In genomic region chr14:47533365-47534175, GRCm38 (mm10) we compare ENCODE assay signal across 7 mouse cellular contexts. TPM values are rescaled to one million over a fixed set of nuclear protein-coding genes. Genes with fewer than 3 reads are reported as not detected.
A peak's percentile ranks its signal among the peaks of the same experiment; 100 is the strongest.
DNase-seq lines count a peak whose midpoint lies in the region; TF ChIP-seq lines count a peak whose summit lies in the region.

No protein-coding gene starts in this region.

- H3K9ac ChIP-seq in MEL (ENCODE audit: control insufficient read depth, low read depth, low read length, poor library complexity, severe bottlenecking), result no peak overlapping the region

- H3K27ac ChIP-seq in MEL (ENCODE audit: control insufficient read depth, low read depth, low read length), result peak overlapping the region; percentile 2; the same call in 1 of the 2 replicates
- H3K27ac ChIP-seq in bone marrow, adult 2 months (ENCODE audit: control insufficient read depth, insufficient read depth, low read depth, low read length, poor library complexity), result peak overlapping the region; percentile 65
- peak overlapping the region; percentile 37; the same call in 1 of the 2 replicates for H3K27ac ChIP-seq in forebrain, embryonic 10.5 days

- H3K27me3 ChIP-seq in MEL (ENCODE audit: control insufficient read depth in 1 of 2, insufficient read depth in 2 of 2, low read length in 2 of 2), result no peaks in the 10 kb centered on the region
- H3K27me3 ChIP-seq in forebrain, embryonic 10.5 days (ENCODE audit: poor library complexity, severe bottlenecking), result no peaks in the 10 kb centered on the region

- no peaks in the 10 kb centered on the region for H3K79me2 ChIP-seq in MEL (ENCODE audit: control insufficient read depth, insufficient read depth, low read length, poor library complexity)

- H3K9me3 ChIP-seq in MEL (replicated peaks; ENCODE audit: insufficient read depth, low read length), result no peaks in the 10 kb centered on the region
- H3K9me3 ChIP-seq in forebrain, embryonic 10.5 days, result no peaks in the 10 kb centered on the region

- peak in 2 of 3 experiments; percentile 29 to 62; a peak in 4 of 6 replicates for TF ChIP-seq CTCF in MEL (IDR thresholded peaks at IDR 0.05 in 2 of 3, conservative IDR thresholded peaks at IDR 0.05 in 1 of 3; ENCODE audit: control insufficient read depth in 1 of 3, insufficient read depth in 1 of 3, low read depth in 2 of 3, low read length in 3 of 3, poor library complexity in 1 of 3, severe bottlenecking in 1 of 3)
- TF ChIP-seq CTCF in bone marrow, adult 2 months (IDR thresholded peaks at IDR 0.05; ENCODE audit: control insufficient read depth, insufficient read depth, low read length), result no peak

- peak; percentile 38 to 48; a peak in 2 of 4 replicates for TF ChIP-seq EP300 in MEL (IDR thresholded peaks at IDR 0.05; ENCODE audit: low read depth in 1 of 2, low read length in 2 of 2)

- intact Hi-C loops in heart, postnatal 14 days (cut with DNase I), result loop anchor here (2.0 to 5.0 kb wide), 2 partner anchors 61 to 196 kb away; no protein-coding TSS in a partner anchor

- DNase-seq in MEL (ENCODE audit: low read depth, low spot score), result peak; percentile 88
- peak; percentile 55 for DNase-seq in forebrain, embryonic 10.5 days (ENCODE audit: extremely low spot score, low spot score)
- DNase-seq in heart, postnatal 14 days, result peak; percentile 36 to 51
- peak; percentile 59 to 72 for DNase-seq in kidney, postnatal 4 days
- peak; percentile 53 for DNase-seq in lung, postnatal 25 days (ENCODE audit: low spot score)
- peak; percentile 42 for DNase-seq in retina, adult 2 months (ENCODE audit: low read depth, low spot score)

- H3K4me3 ChIP-seq in MEL (ENCODE audit: control insufficient read depth in 1 of 2, insufficient read depth in 1 of 2, low read depth in 2 of 2, low read length in 2 of 2), result no peak overlapping the region
- no peak overlapping the region for H3K4me3 ChIP-seq in bone marrow, adult 2 months (replicated peaks; ENCODE audit: control insufficient read depth, low read depth, low read length)
- H3K4me3 ChIP-seq in forebrain, embryonic 10.5 days, result no peak overlapping the region

- TF ChIP-seq RAD21 in MEL (IDR thresholded peaks at IDR 0.05; ENCODE audit: low read depth, low read length), result peak; percentile 49

- TF ChIP-seq POLR2A in MEL (IDR thresholded peaks at IDR 0.05; ENCODE audit: control insufficient read depth in 1 of 2, insufficient read depth in 1 of 2, low read depth in 1 of 2, low read length in 2 of 2, poor library complexity in 1 of 2), result no peak
- TF ChIP-seq POLR2A in bone marrow, adult 2 months (IDR thresholded peaks at IDR 0.05; ENCODE audit: borderline replicate concordance, control insufficient read depth, low read depth, low read length), result no peak

- peaks cover 2 to 13% of the 10 kb centered on the region in 2 experiments; a peak in 3 of 4 replicates for H3K4me1 ChIP-seq in MEL (ENCODE audit: control insufficient read depth in 1 of 2, insufficient read depth in 2 of 2, low read length in 2 of 2)
- peaks cover 2% of the 10 kb centered on the region; the same call in 1 of the 2 replicates for H3K4me1 ChIP-seq in bone marrow, adult 2 months (ENCODE audit: control insufficient read depth, insufficient read depth, low read length)
- peaks cover 9% of the 10 kb centered on the region for H3K4me1 ChIP-seq in forebrain, embryonic 10.5 days

- WGBS in bone marrow, adult 2 months, result 28% methylated on average over 11 of the region's 11 CpGs
- 49% methylated on average over 11 of the region's 11 CpGs for WGBS in forebrain, embryonic 10.5 days

- H3K36me3 ChIP-seq in MEL (ENCODE audit: control insufficient read depth in 1 of 2, insufficient read depth in 2 of 2, low read length in 2 of 2), result peaks cover 0 to 3% of the 10 kb centered on the region in 2 experiments; a peak in 1 of 4 replicates
- peaks cover 29% of the 10 kb centered on the region for H3K36me3 ChIP-seq in forebrain, embryonic 10.5 days (replicated peaks)

TF ChIP-seq in MEL, 35 proteins besides CTCF, POLR2A, EP300 and RAD21:
- peak; percentile 53 for TF ChIP-seq ZC3H11A (IDR thresholded peaks at IDR 0.05; ENCODE audit: low read depth, low read length)
- no peak for TF ChIP-seq MEF2A (IDR thresholded peaks at IDR 0.05; ENCODE audit: extremely low read depth, insufficient replicate concordance, low read depth, low read length, poor library complexity, severe bottlenecking)
- no peak for TF ChIP-seq ZKSCAN1 (IDR thresholded peaks at IDR 0.05; ENCODE audit: low read depth, low read length)
- peak; percentile 83 for TF ChIP-seq BHLHE40 (IDR thresholded peaks at IDR 0.05; ENCODE audit: borderline replicate concordance, low read depth, low read length)
- peak; percentile 51 for TF ChIP-seq SMC3 (IDR thresholded peaks at IDR 0.05; ENCODE audit: low read depth, low read length)
- peak; percentile 90 for TF ChIP-seq ETS1 (IDR thresholded peaks at IDR 0.05; ENCODE audit: low read depth, low read length)
- TF ChIP-seq USF2 (IDR thresholded peaks at IDR 0.05; ENCODE audit: borderline replicate concordance in 1 of 2, insufficient read depth in 1 of 2, low read depth in 1 of 2, low read length in 2 of 2), result 0 out of 4 replicates have a peak, but pooled peaks of 1 of the 2 experiments have one; percentile 15
- TF ChIP-seq TCF12 (IDR thresholded peaks at IDR 0.05; ENCODE audit: low read depth, low read length), result peak; percentile 53
- peak; percentile 88 for TF ChIP-seq MAX (IDR thresholded peaks at IDR 0.05; ENCODE audit: low read length)
- no peak for TF ChIP-seq NELFE (IDR thresholded peaks at IDR 0.05; ENCODE audit: low read depth, low read length)
- no peak for TF ChIP-seq POLR2AphosphoS5 (IDR thresholded peaks at IDR 0.05; ENCODE audit: borderline replicate concordance, low read depth, low read length)
- TF ChIP-seq TAL1 (IDR thresholded peaks at IDR 0.05; ENCODE audit: low read length), result peak; percentile 89
- peak; percentile 87; the same call in 1 of the 2 replicates for TF ChIP-seq MXI1 (IDR thresholded peaks at IDR 0.05; ENCODE audit: low read depth, low read length)
- peak; percentile 52 for TF ChIP-seq SIN3A (IDR thresholded peaks at IDR 0.05; ENCODE audit: low read length)
- peak; percentile 93 for TF ChIP-seq MAFK (IDR thresholded peaks at IDR 0.05; ENCODE audit: borderline replicate concordance, low read depth, low read length)
- no peak for TF ChIP-seq MAZ (IDR thresholded peaks at IDR 0.05; ENCODE audit: low read depth, low read length)
- peak; percentile 58 for TF ChIP-seq GATA1 (IDR thresholded peaks at IDR 0.05; ENCODE audit: low read depth, low read length)
- TF ChIP-seq MYC (IDR thresholded peaks at IDR 0.05; ENCODE audit: low read depth, low read length), result peak; percentile 80
- peak; percentile 84 for TF ChIP-seq USF1 (IDR thresholded peaks at IDR 0.05; ENCODE audit: low read depth, low read length)

RNA-seq across cellular contexts. Expression of gene Atg14, which starts 36.9 kb away (rescaled TPM):
- 2.5 and 3.1 TPM in 2 replicates for total RNA-seq in MEL (2012; rRNA removed)
- 1 to 10 TPM in 1 of 2 experiments, not detected in 1; 5.7 TPM for polyA plus RNA-seq in MEL (2012; ENCODE audit: insufficient read depth in 1 of 2, insufficient read length in 2 of 2, low read depth in 1 of 2, low replicate concordance in 2 of 2, missing spikeins in 1 of 2)
- 3.3 and 9.8 TPM in 2 replicates for polyA plus RNA-seq in bone marrow, adult 2 months (2011; ENCODE audit: insufficient read depth, insufficient read length, low replicate concordance, missing spikeins)
- 16.3 and 16.5 TPM in 2 replicates for polyA plus RNA-seq in forebrain, embryonic 10.5 days (2016; fragmentation: Nextera tagmentation; extraction: Ambion mirVana)
- total RNA-seq in heart, postnatal 14 days (2021), result 1 to 10 TPM; 8.1 to 9.8 TPM

Comparison
In these comparisons a context has a peak if more than half of its experiments do, and no peak if none do; other contexts are left out.
1. H3K27ac ChIP-seq: peak in every context shown above with its lines; median percentile 65 in bone marrow, adult 2 months; 37 in forebrain, embryonic 10.5 days; 2 in MEL.